11 mouse cellular contexts compared by ENCODE assay signal in the genomic region with DNA sequence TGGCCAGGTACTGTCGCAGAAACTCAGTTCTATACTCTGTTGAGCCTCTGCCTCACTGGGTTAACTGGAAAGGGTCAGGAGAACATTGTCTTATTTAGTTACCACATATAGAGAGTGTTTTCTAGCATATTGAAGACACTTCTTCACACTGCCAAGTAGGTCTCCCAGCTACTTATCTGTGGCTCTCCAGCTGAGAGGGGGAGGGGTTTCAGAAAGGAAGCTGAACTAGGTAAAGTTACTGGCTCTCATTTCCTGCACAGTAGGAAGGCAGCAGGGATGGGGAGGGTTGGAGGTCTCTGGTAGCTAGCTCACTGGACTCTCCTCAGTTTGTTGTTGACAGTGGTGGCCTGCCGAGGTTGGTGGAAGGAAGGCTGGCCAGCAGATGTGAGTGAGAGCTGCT. TPM values are rescaled to one million over a fixed set of nuclear protein-coding genes. Genes with fewer than 3 reads are reported as not detected.
DNase-seq lines count a peak whose midpoint lies in the region; ATAC-seq and TF ChIP-seq lines count a peak whose summit lies in the region.
"Had no signal": no experiment of that assay in that cellular context is flagged by ENCODE, and none has a peak within 500 bp of the region (broad histone marks: within the 10 kb centered on the region; RNA-seq: fewer than 3 reads in every experiment).

No protein-coding gene starts in this region.

- H3K79me2 ChIP-seq in MEL (ENCODE audit: control insufficient read depth, insufficient read depth, low read length, poor library complexity) = no peaks in the 10 kb centered on the region

- DNase-seq in liver, embryonic 11.5 days (ENCODE audit: low spot score) = no peak
- DNase-seq in MEL (ENCODE audit: low read depth, low spot score) = peak; percentile 81
- peak; percentile 42 for DNase-seq in embryo, embryonic 10.5 days (ENCODE audit: low spot score)
- DNase-seq in ovary, postnatal 10 days (ENCODE audit: low spot score) = no peak
- no peak for DNase-seq in left cerebral cortex, postnatal 25 days (ENCODE audit: low spot score in 2 of 2)
- no peak for DNase-seq in cerebellum, postnatal 25 days
- DNase-seq: gastrocnemius, postnatal 14 days; right cerebral cortex, adult 18-20 months had no signal

- TF ChIP-seq POLR2A in MEL (IDR thresholded peaks at IDR 0.05; ENCODE audit: control insufficient read depth in 1 of 2, insufficient read depth in 1 of 2, low read depth in 1 of 2, low read length in 2 of 2, poor library complexity in 1 of 2) = no peak

- H3K27me3 ChIP-seq in liver, embryonic 12.5 days (replicated peaks) = no peaks in the 10 kb centered on the region
- H3K27me3 ChIP-seq in liver, embryonic 11.5 days (replicated peaks; ENCODE audit: control insufficient read depth, insufficient read depth, low read length) = no peaks in the 10 kb centered on the region
- H3K27me3 ChIP-seq in MEL (ENCODE audit: control insufficient read depth in 1 of 2, insufficient read depth in 2 of 2, low read length in 2 of 2) = no peaks in the 10 kb centered on the region
- H3K27me3 ChIP-seq: embryonic facial prominence, embryonic 15.5 days had no signal

- H3K36me3 ChIP-seq in liver, embryonic 12.5 days = no peaks in the 10 kb centered on the region
- H3K36me3 ChIP-seq in liver, embryonic 11.5 days (ENCODE audit: control insufficient read depth, insufficient read depth, low read length) = no peaks in the 10 kb centered on the region
- H3K36me3 ChIP-seq in MEL (ENCODE audit: control insufficient read depth in 1 of 2, insufficient read depth in 2 of 2, low read length in 2 of 2) = peaks cover 0 to 23% of the 10 kb centered on the region in 2 experiments; a peak in 2 of 4 replicates
- H3K36me3 ChIP-seq: embryonic facial prominence, embryonic 15.5 days had no signal

- intact Hi-C loops in left cerebral cortex, postnatal 25 days (cut with DNase I) = no loop called here

- no peak overlapping the region for H3K9ac ChIP-seq in liver, embryonic 12.5 days
- no peak overlapping the region for H3K9ac ChIP-seq in liver, embryonic 11.5 days (ENCODE audit: low read depth, low read length)
- no peak overlapping the region for H3K9ac ChIP-seq in MEL (ENCODE audit: control insufficient read depth, low read depth, low read length, poor library complexity, severe bottlenecking)
- H3K9ac ChIP-seq: embryonic facial prominence, embryonic 15.5 days had no signal

- no peak for TF ChIP-seq RAD21 in MEL (IDR thresholded peaks at IDR 0.05; ENCODE audit: low read depth, low read length)

- H3K27ac ChIP-seq in liver, embryonic 12.5 days = no peak overlapping the region
- H3K27ac ChIP-seq in liver, embryonic 11.5 days (ENCODE audit: low read depth, low read length) = no peak overlapping the region
- no peak overlapping the region for H3K27ac ChIP-seq in MEL (ENCODE audit: control insufficient read depth, low read depth, low read length)
- H3K27ac ChIP-seq: embryonic facial prominence, embryonic 15.5 days had no signal

- peak; percentile 55 to 64 for TF ChIP-seq EP300 in MEL (IDR thresholded peaks at IDR 0.05; ENCODE audit: low read depth in 1 of 2, low read length in 2 of 2)

- peak; percentile 40; the same call in 1 of the 2 replicates for ATAC-seq in liver, embryonic 12.5 days
- no peak; the same call in 1 of the 2 replicates for ATAC-seq in liver, embryonic 11.5 days (replicated peaks; ENCODE audit: low FRiP score)
- peak; percentile 69 for ATAC-seq in megakaryocyte-erythroid progenitor cell, adult 5-6 weeks (replicated peaks; ENCODE audit: low FRiP score, low TSS enrichment, poor library complexity, severe bottlenecking)

- no peaks in the 10 kb centered on the region for H3K9me3 ChIP-seq in liver, embryonic 12.5 days (replicated peaks)
- H3K9me3 ChIP-seq in liver, embryonic 11.5 days (ENCODE audit: control insufficient read depth, low read length) = no peaks in the 10 kb centered on the region
- H3K9me3 ChIP-seq in MEL (replicated peaks; ENCODE audit: insufficient read depth, low read length) = no peaks in the 10 kb centered on the region
- H3K9me3 ChIP-seq: embryonic facial prominence, embryonic 15.5 days had no signal

- peaks cover 60% of the 10 kb centered on the region for H3K4me1 ChIP-seq in liver, embryonic 12.5 days
- peaks cover 34% of the 10 kb centered on the region for H3K4me1 ChIP-seq in liver, embryonic 11.5 days (replicated peaks; ENCODE audit: control insufficient read depth, insufficient read depth, low read length)
- peaks cover 15 to 21% of the 10 kb centered on the region in 2 experiments for H3K4me1 ChIP-seq in MEL (ENCODE audit: control insufficient read depth in 1 of 2, insufficient read depth in 2 of 2, low read length in 2 of 2)

- no peak for TF ChIP-seq CTCF in MEL (IDR thresholded peaks at IDR 0.05 in 2 of 3, conservative IDR thresholded peaks at IDR 0.05 in 1 of 3; ENCODE audit: control insufficient read depth in 1 of 3, insufficient read depth in 1 of 3, low read depth in 2 of 3, low read length in 3 of 3, poor library complexity in 1 of 3, severe bottlenecking in 1 of 3)

- WGBS in liver, embryonic 12.5 days (ENCODE audit: insufficient replicate concordance) = 33% methylated on average over 2 of the region's 2 CpGs
- 19% methylated on average over 2 of the region's 2 CpGs for WGBS in liver, embryonic 11.5 days

- H3K4me2 ChIP-seq in liver, embryonic 12.5 days = peak overlapping the region; percentile 5
- no peak overlapping the region for H3K4me2 ChIP-seq in liver, embryonic 11.5 days
- H3K4me2 ChIP-seq: embryonic facial prominence, embryonic 15.5 days had no signal

- no peak overlapping the region for H3K4me3 ChIP-seq in liver, embryonic 12.5 days
- H3K4me3 ChIP-seq in liver, embryonic 11.5 days (ENCODE audit: low read depth, low read length) = no peak overlapping the region
- H3K4me3 ChIP-seq in MEL (ENCODE audit: control insufficient read depth in 1 of 2, insufficient read depth in 1 of 2, low read depth in 2 of 2, low read length in 2 of 2) = no peak overlapping the region
- H3K4me3 ChIP-seq: embryonic facial prominence, embryonic 15.5 days had no signal

TF ChIP-seq in MEL, 35 proteins besides CTCF, POLR2A, EP300 and RAD21:
- TF ChIP-seq TAL1 (IDR thresholded peaks at IDR 0.05; ENCODE audit: low read length) = peak; percentile 59
- TF ChIP-seq TBP (IDR thresholded peaks at IDR 0.05; ENCODE audit: low read depth, low read length) = 0 out of 2 replicates have a peak, but pooled peaks have one; percentile 34
- peak; percentile 78 for TF ChIP-seq TCF12 (IDR thresholded peaks at IDR 0.05; ENCODE audit: low read depth, low read length)
- TF ChIP-seq MAZ (IDR thresholded peaks at IDR 0.05; ENCODE audit: low read depth, low read length) = no peak
- peak; percentile 87 for TF ChIP-seq GATA1 (IDR thresholded peaks at IDR 0.05; ENCODE audit: low read depth, low read length)
- TF ChIP-seq MEF2A (IDR thresholded peaks at IDR 0.05; ENCODE audit: extremely low read depth, insufficient replicate concordance, low read depth, low read length, poor library complexity, severe bottlenecking) = no peak
- TF ChIP-seq ETS1 (IDR thresholded peaks at IDR 0.05; ENCODE audit: low read depth, low read length) = peak; percentile 83
- TF ChIP-seq SMC3 (IDR thresholded peaks at IDR 0.05; ENCODE audit: low read depth, low read length) = no peak
- no peak for TF ChIP-seq MAX (IDR thresholded peaks at IDR 0.05; ENCODE audit: low read length)
- no peak for TF ChIP-seq UBTF (IDR thresholded peaks at IDR 0.05; ENCODE audit: borderline replicate concordance, insufficient read depth, low read depth, low read length)
- no peak for TF ChIP-seq ZNF384 (IDR thresholded peaks at IDR 0.05; ENCODE audit: low read depth, low read length)
- no peak for TF ChIP-seq BHLHE40 (IDR thresholded peaks at IDR 0.05; ENCODE audit: borderline replicate concordance, low read depth, low read length)
- no peak for TF ChIP-seq KAT2A (conservative IDR thresholded peaks at IDR 0.05; ENCODE audit: low read depth, low read length)
- TF ChIP-seq JUND (IDR thresholded peaks at IDR 0.05; ENCODE audit: low read depth, low read length) = no peak
- TF ChIP-seq E2F4 (IDR thresholded peaks at IDR 0.05; ENCODE audit: borderline replicate concordance, low read depth, low read length) = no peak
- TF ChIP-seq GABPA (IDR thresholded peaks at IDR 0.05; ENCODE audit: low read depth, low read length) = no peak
- TF ChIP-seq MYC (IDR thresholded peaks at IDR 0.05; ENCODE audit: low read depth, low read length) = no peak
- no peak for TF ChIP-seq ZC3H11A (IDR thresholded peaks at IDR 0.05; ENCODE audit: low read depth, low read length)

RNA-seq across cellular contexts. Expression of gene Foxo1, which starts 31.2 kb away (rescaled TPM):
- polyA plus RNA-seq in liver, embryonic 12.5 days (2016; fragmentation: Nextera tagmentation; extraction: Ambion mirVana) = 2.5 and 2.6 TPM in 2 replicates
- polyA plus RNA-seq in liver, embryonic 11.5 days (2014; fragmentation: Nextera tagmentation; extraction: Ambion mirVana) = 3.6 TPM in 2 replicates
- 0.31 and 0.42 TPM in 2 replicates for total RNA-seq in MEL (2012; rRNA removed)
- polyA plus RNA-seq in MEL (2012; ENCODE audit: insufficient read depth in 1 of 2, insufficient read length in 2 of 2, low read depth in 1 of 2, low replicate concordance in 2 of 2, missing spikeins in 1 of 2) = 1 to 10 TPM in 1 of 2 experiments, not detected in 1; 2.5 TPM
- 5.9 and 7.4 TPM in 2 replicates for total RNA-seq in megakaryocyte-erythroid progenitor cell, adult 5-6 weeks (2014; fragmentation: Nextera tagmentation)
- 1.6 and 2.3 TPM in 2 replicates for total RNA-seq in megakaryocyte-erythroid progenitor cell, adult 5-6 weeks (2017)
- total RNA-seq in left cerebral cortex, postnatal 25 days (2021) = 10 to 100 TPM in 1 of 2 experiments, 1 to 10 TPM in 1; 9.0 to 14.9 TPM

Comparison
In these comparisons a context has a peak if more than half of its experiments do, and no peak if none do; other contexts are left out.
1. DNase-seq: peak in MEL (single experiment) and embryo, embryonic 10.5 days (single experiment); none in liver, embryonic 11.5 days (single experiment), ovary, postnatal 10 days (single experiment), left cerebral cortex, postnatal 25 days (0 of 2) and cerebellum, postnatal 25 days (0 of 2).